Mouse (Mus musculus): ENCODE measurements around the gene Gm20458. TPM values are rescaled to one million over a fixed set of nuclear protein-coding genes. Genes with fewer than 3 reads are reported as not detected.

The Gm20458 gene
- 11.0 and 12.2 TPM in 2 replicates for polyA plus RNA-seq (2015; fragmentation: Nextera tagmentation; extraction: Ambion mirVana)

GRCm38 (mm10) chr2:164460745-164461551 is at the start of gene Gm20458:
TSS of gene Gm20458 (plus strand) at chr2:164460967.
- Histone ChIP-seq H3K27ac (peak within 1 kb of the TSS; percentile 89), H3K9ac (peak within 1 kb of the TSS; percentile 83), H3K4me1 (peaks cover 20% of the 10 kb centered on the region), H3K9me3 (no peaks in the 10 kb centered on the region), H3K4me2 (peak within 1 kb of the TSS; percentile 72), H3K36me3 (peaks cover 25% of the 10 kb centered on the region), H3K4me3 (peak within 1 kb of the TSS; percentile 98), H3K27me3 (no peaks in the 10 kb centered on the region)
- WGBS: under 1% methylated on average over 54 of the region's 79 CpGs
- ATAC-seq (ENCODE audit: insufficient number of reproducible peaks, low FRiP score, low TSS enrichment, low read depth): peak; percentile 96

GRCm38 (mm10) chr2:164414167-164414566 is 46.6 kb upstream of the Gm20458 start:
- Histone ChIP-seq H3K9me3 (no peaks in the 10 kb centered on the region), H3K9ac (no peak overlapping the region)

GRCm38 (mm10) chr2:164414581-164414980 is 46.2 kb upstream of the Gm20458 start:
- no peak for ATAC-seq (ENCODE audit: insufficient number of reproducible peaks, low FRiP score, low TSS enrichment, low read depth)
- peaks cover 9% of the 10 kb centered on the region for H3K4me1 ChIP-seq
- peak overlapping the region; percentile 25 for H3K4me3 ChIP-seq
- H3K36me3 ChIP-seq: no peaks in the 10 kb centered on the region
- no peak overlapping the region for H3K9ac ChIP-seq
- peaks cover 34% of the 10 kb centered on the region for H3K27me3 ChIP-seq
- 66% methylated on average over 10 of the region's 10 CpGs for WGBS
- H3K9me3 ChIP-seq: no peaks in the 10 kb centered on the region
- H3K27ac ChIP-seq: no peak overlapping the region
- H3K4me2 ChIP-seq: peak overlapping the region; percentile 46

More at GRCm38 (mm10) chr2:164414167-164414566, 46.6 kb upstream of the Gm20458 start:
- Histone ChIP-seq H3K27ac (no peak overlapping the region), H3K4me3 (peak overlapping the region; percentile 25), H3K4me2 (peak overlapping the region; percentile 46), H3K27me3 (peaks cover 38% of the 10 kb centered on the region), H3K36me3 (no peaks in the 10 kb centered on the region), H3K4me1 (peaks cover 9% of the 10 kb centered on the region)
- ATAC-seq (ENCODE audit: insufficient number of reproducible peaks, low FRiP score, low TSS enrichment, low read depth): no peak
- WGBS: 20% methylated on average over 28 of the region's 28 CpGs

- no peak overlapping the region for H3K4me2 ChIP-seq
- H3K27ac ChIP-seq: no peak overlapping the region
- H3K4me3 ChIP-seq: no peak overlapping the region
- peaks cover 13% of the 10 kb centered on the region for H3K4me1 ChIP-seq
- peaks cover 18% of the 10 kb centered on the region for H3K27me3 ChIP-seq
- no peaks in the 10 kb centered on the region for H3K9me3 ChIP-seq
- 0% methylated on average over 2 of the region's 2 CpGs for WGBS
- no peak overlapping the region for H3K9ac ChIP-seq
- ATAC-seq (ENCODE audit: insufficient number of reproducible peaks, low FRiP score, low TSS enrichment, low read depth): no peak
- no peaks in the 10 kb centered on the region for H3K36me3 ChIP-seq
Measured at GRCm38 (mm10) chr2:164417198-164417597, 43.6 kb upstream of the Gm20458 start.

GRCm38 (mm10) chr2:164418308-164418875 is 42.4 kb upstream of the Gm20458 start:
- Histone ChIP-seq H3K27ac (no peak overlapping the region), H3K4me1 (peaks cover 22% of the 10 kb centered on the region), H3K9ac (no peak overlapping the region), H3K9me3 (no peaks in the 10 kb centered on the region), H3K4me3 (no peak overlapping the region), H3K36me3 (peaks cover 2% of the 10 kb centered on the region), H3K27me3 (peaks cover 16% of the 10 kb centered on the region), H3K4me2 (no peak overlapping the region)
- 20% methylated on average over 3 of the region's 3 CpGs for WGBS
- no peak for ATAC-seq (ENCODE audit: insufficient number of reproducible peaks, low FRiP score, low TSS enrichment, low read depth)

- Histone ChIP-seq H3K4me3 (no peak overlapping the region), H3K27me3 (peaks cover 7% of the 10 kb centered on the region), H3K9me3 (no peaks in the 10 kb centered on the region), H3K4me2 (no peak overlapping the region), H3K27ac (no peak overlapping the region), H3K36me3 (peaks cover 13% of the 10 kb centered on the region), H3K9ac (no peak overlapping the region), H3K4me1 (peaks cover 14% of the 10 kb centered on the region)
- 3% methylated on average over 3 of the region's 3 CpGs for WGBS
- no peak for ATAC-seq (ENCODE audit: insufficient number of reproducible peaks, low FRiP score, low TSS enrichment, low read depth)
Measured at GRCm38 (mm10) chr2:164419489-164419888, 41.3 kb upstream of the Gm20458 start.

GRCm38 (mm10) chr2:164421306-164421705 is 39.5 kb upstream of the Gm20458 start:
- H3K4me2 ChIP-seq: no peak overlapping the region
- H3K4me3 ChIP-seq: no peak overlapping the region
- peak overlapping the region; percentile 57; the same call in 1 of the 2 replicates for H3K27ac ChIP-seq
- peaks cover 25% of the 10 kb centered on the region for H3K36me3 ChIP-seq
- no peaks in the 10 kb centered on the region for H3K27me3 ChIP-seq
- H3K4me1 ChIP-seq: peaks cover 13% of the 10 kb centered on the region; the same call in 1 of the 2 replicates
- no peaks in the 10 kb centered on the region for H3K9me3 ChIP-seq
- no peak overlapping the region for H3K9ac ChIP-seq
- no peak for ATAC-seq (ENCODE audit: insufficient number of reproducible peaks, low FRiP score, low TSS enrichment, low read depth)
- 78% methylated on average over 7 of the region's 7 CpGs for WGBS

GRCm38 (mm10) chr2:164421979-164422378 is 38.8 kb upstream of the Gm20458 start:
- WGBS: 47% methylated on average over 8 of the region's 8 CpGs
- H3K27ac ChIP-seq: peak overlapping the region; percentile 57
- no peak for ATAC-seq (ENCODE audit: insufficient number of reproducible peaks, low FRiP score, low TSS enrichment, low read depth)
- peaks cover 13% of the 10 kb centered on the region; the same call in 1 of the 2 replicates for H3K4me1 ChIP-seq
- H3K36me3 ChIP-seq: peaks cover 32% of the 10 kb centered on the region
- no peak overlapping the region for H3K4me2 ChIP-seq
- no peaks in the 10 kb centered on the region for H3K9me3 ChIP-seq
- H3K9ac ChIP-seq: no peak overlapping the region
- no peaks in the 10 kb centered on the region; the same call in 1 of the 2 replicates for H3K27me3 ChIP-seq
- H3K4me3 ChIP-seq: no peak overlapping the region

- Histone ChIP-seq H3K9me3 (no peaks in the 10 kb centered on the region), H3K9ac (no peak overlapping the region), H3K4me2 (no peak overlapping the region), H3K27me3 (no peaks in the 10 kb centered on the region; the same call in 1 of the 2 replicates), H3K36me3 (peaks cover 41% of the 10 kb centered on the region), H3K4me1 (peaks cover 13% of the 10 kb centered on the region; the same call in 1 of the 2 replicates), H3K4me3 (no peak overlapping the region), H3K27ac (peak overlapping the region; percentile 57; the same call in 1 of the 2 replicates)
- WGBS: 82% methylated on average over 15 of the region's 15 CpGs
- no peak for ATAC-seq (ENCODE audit: insufficient number of reproducible peaks, low FRiP score, low TSS enrichment, low read depth)
Measured at GRCm38 (mm10) chr2:164422675-164423393, 37.9 kb upstream of the Gm20458 start.

GRCm38 (mm10) chr2:164423464-164423863 is 37.3 kb upstream of the Gm20458 start:
- peaks cover 47% of the 10 kb centered on the region for H3K36me3 ChIP-seq
- H3K9ac ChIP-seq: no peak overlapping the region
- 90% methylated on average over 11 of the region's 11 CpGs for WGBS
- H3K27ac ChIP-seq: no peak overlapping the region
- H3K4me2 ChIP-seq: no peak overlapping the region
- no peaks in the 10 kb centered on the region; the same call in 1 of the 2 replicates for H3K27me3 ChIP-seq
- H3K9me3 ChIP-seq: no peaks in the 10 kb centered on the region
- H3K4me1 ChIP-seq: peaks cover 13% of the 10 kb centered on the region; the same call in 1 of the 2 replicates
- ATAC-seq (ENCODE audit: insufficient number of reproducible peaks, low FRiP score, low TSS enrichment, low read depth): no peak
- no peak overlapping the region for H3K4me3 ChIP-seq

GRCm38 (mm10) chr2:164424406-164424805 is 36.4 kb upstream of the Gm20458 start:
- Histone ChIP-seq H3K4me3 (no peak overlapping the region), H3K9me3 (no peaks in the 10 kb centered on the region), H3K4me1 (peaks cover 13% of the 10 kb centered on the region; the same call in 1 of the 2 replicates), H3K4me2 (no peak overlapping the region), H3K36me3 (peaks cover 56% of the 10 kb centered on the region), H3K9ac (no peak overlapping the region), H3K27me3 (no peaks in the 10 kb centered on the region; the same call in 1 of the 2 replicates), H3K27ac (no peak overlapping the region)
- 93% methylated on average over 8 of the region's 8 CpGs for WGBS
- no peak for ATAC-seq (ENCODE audit: insufficient number of reproducible peaks, low FRiP score, low TSS enrichment, low read depth)
